Mouse (Mus musculus) cerebellum, adult 9-10 months (tissue): ENCODE results near the gene Lsm3.

Experiments used
- DNase-seq: peaks from one replicate; pipeline ENCODE4 v3.0.0; 2022

The Lsm3 gene

GRCm38 (mm10) chr6:91514135-91514534 lies 1.6 kb upstream of the Lsm3 start:
- no peak for DNase-seq

- peak; percentile 37 for DNase-seq
Observed at GRCm38 (mm10) chr6:91514737-91515362, 878 bp upstream of the Lsm3 start.

GRCm38 (mm10) chr6:91518454-91519020 lies 2.8 kb downstream of the Lsm3 start:
- DNase-seq: no peak

- no peak for DNase-seq
Observed at GRCm38 (mm10) chr6:91522816-91523215, 7.1 kb downstream of the Lsm3 start.

- DNase-seq: no peak
Observed at GRCm38 (mm10) chr6:91525544-91525943, 9.8 kb downstream of the Lsm3 start.

GRCm38 (mm10) chr6:91527227-91527860 lies 11.6 kb downstream of the Lsm3 start:
- DNase-seq: peak; percentile 52

GRCm38 (mm10) chr6:91528265-91528664 lies 12.5 kb downstream of the Lsm3 start:
- DNase-seq: no peak

- DNase-seq: no peak
Observed at GRCm38 (mm10) chr6:91530673-91531072, 14.9 kb downstream of the Lsm3 start.

- DNase-seq: no peak
Observed at GRCm38 (mm10) chr6:91531276-91531675, 15.5 kb downstream of the Lsm3 start.

GRCm38 (mm10) chr6:91532661-91533060 lies 16.9 kb downstream of the Lsm3 start:
- DNase-seq: no peak

- DNase-seq: no peak
Observed at GRCm38 (mm10) chr6:91533359-91533758, 17.6 kb downstream of the Lsm3 start.

GRCm38 (mm10) chr6:91533771-91534170 lies 18.0 kb downstream of the Lsm3 start:
- no peak for DNase-seq

GRCm38 (mm10) chr6:91534268-91534667 lies 18.5 kb downstream of the Lsm3 start:
- no peak for DNase-seq

GRCm38 (mm10) chr6:91535231-91535630 lies 19.5 kb downstream of the Lsm3 start:
- DNase-seq: no peak

- no peak for DNase-seq
Observed at GRCm38 (mm10) chr6:91536047-91536765, 20.5 kb downstream of the Lsm3 start.

GRCm38 (mm10) chr6:91541276-91541675 lies 25.5 kb downstream of the Lsm3 start:
- no peak for DNase-seq

- no peak for DNase-seq
Observed at GRCm38 (mm10) chr6:91543056-91543455, 27.3 kb downstream of the Lsm3 start.

GRCm38 (mm10) chr6:91546241-91546884 lies 30.6 kb downstream of the Lsm3 start:
- DNase-seq: no peak

GRCm38 (mm10) chr6:91547313-91547712 lies 31.6 kb downstream of the Lsm3 start:
- no peak for DNase-seq

- DNase-seq: no peak
Observed at GRCm38 (mm10) chr6:91549621-91550020, 33.9 kb downstream of the Lsm3 start.

GRCm38 (mm10) chr6:91551671-91552070 lies 35.9 kb downstream of the Lsm3 start:
- DNase-seq: no peak

- no peak for DNase-seq
Observed at GRCm38 (mm10) chr6:91552693-91553092, 37.0 kb downstream of the Lsm3 start.

GRCm38 (mm10) chr6:91558565-91558964 lies 42.8 kb downstream of the Lsm3 start:
- DNase-seq: no peak
